Mouse (Mus musculus): Measurements from ENCODE around the gene Fgf4.

Gene Fgf4

DNA sequence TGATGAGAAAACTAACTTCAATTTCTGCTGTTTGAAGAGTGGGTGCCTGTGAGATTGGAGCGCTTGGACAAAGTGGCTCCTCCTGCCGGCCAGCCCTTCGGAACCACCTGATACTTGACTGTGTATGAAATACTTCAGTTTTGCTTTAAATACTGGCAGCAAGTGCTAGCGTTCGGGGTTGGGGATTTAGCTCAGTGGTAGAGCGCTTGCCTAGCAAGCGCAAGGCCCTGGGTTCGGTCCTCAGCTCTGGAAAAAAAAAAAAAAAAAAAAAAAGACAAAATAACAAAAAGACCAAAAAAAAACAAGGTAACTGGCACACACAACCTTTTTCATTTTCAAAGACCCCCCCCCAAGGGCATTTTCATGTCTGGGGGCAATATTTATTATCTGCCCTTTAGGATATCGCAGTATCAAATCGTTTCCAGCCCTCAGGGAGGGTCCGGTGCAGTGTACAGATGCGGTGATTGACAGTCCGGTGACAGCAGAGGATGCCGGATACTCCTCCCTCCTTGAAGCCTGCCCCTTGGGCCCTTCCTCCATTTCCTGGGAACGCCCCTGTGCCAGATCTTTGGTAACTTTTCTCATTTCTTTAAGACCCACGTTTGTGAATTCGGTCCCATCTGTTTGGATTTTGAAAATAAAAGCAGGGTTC lies 67.3 kb downstream of the Fgf4 start:
- no peak for DNase-seq

Data from kidney, postnatal 25 days (tissue).